Mouse (Mus musculus) heart, adult 2 months (tissue): ENCODE data around the gene Ptcra.

Experiments used
- CTCF ChIP-seq: fragments of 200-600 bp; IDR thresholded peaks from 2 replicates; pipeline ENCODE4 v1.8.1; 2022; ENCODE audit warnings: antibody characterized with exemption, mild to moderate bottlenecking, moderate library complexity
- EP300 ChIP-seq: fragments of 200-500 bp; IDR thresholded peaks from 2 replicates; pipeline ENCODE4 v1.6.1; 2011; ENCODE audit warnings: low read depth, low read length, control low read depth; ENCODE audit not compliant: insufficient read depth
- POLR2A ChIP-seq: fragments of 200-500 bp; IDR thresholded peaks from 2 replicates; pipeline ENCODE4 v1.6.1; 2011; ENCODE audit warnings: mild to moderate bottlenecking, low read depth, low read length, control low read depth; ENCODE audit not compliant: insufficient read depth

DNA sequence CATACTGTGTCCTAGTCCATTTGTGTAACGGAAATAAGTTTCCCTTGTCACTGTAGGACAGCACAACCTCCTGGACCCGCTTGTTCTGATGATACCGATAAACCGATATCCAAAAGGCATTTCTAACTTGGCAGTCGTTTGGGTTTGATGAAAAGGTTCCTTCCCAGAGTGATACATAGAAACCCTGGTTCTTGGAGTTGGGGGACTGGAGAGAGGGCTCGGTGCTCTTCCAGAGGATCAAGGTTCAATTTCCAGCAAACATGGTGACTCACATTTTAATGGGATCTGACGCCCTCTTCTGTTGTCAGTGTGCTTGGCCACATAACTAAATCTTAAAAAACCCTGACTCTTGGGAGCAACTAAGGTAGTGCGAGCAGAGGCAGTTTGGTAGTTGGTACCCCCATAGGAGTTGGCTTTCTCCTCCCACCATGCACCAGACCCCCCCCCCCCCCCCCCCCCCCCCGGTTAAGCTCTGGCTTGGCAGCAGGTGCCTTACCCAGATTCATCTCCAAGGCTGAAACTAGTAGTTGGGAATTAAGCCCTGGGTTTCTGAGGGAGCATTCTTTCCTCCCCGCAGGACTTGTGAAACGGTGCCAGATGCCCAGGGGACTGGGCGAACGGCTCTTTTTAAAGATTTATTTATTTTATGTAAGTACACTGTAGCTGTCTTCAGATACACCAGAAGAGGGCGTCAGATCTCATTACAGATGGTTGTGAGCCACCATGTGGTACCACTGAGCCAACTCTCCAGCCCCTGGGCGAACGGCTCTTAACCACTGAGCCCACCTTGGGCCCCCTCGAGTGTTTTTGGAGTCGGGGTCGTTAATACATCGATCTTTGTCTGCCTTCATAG is 10.0 kb upstream of the Ptcra start:
- TF ChIP-seq POLR2A (peak; percentile 60; the same call in 1 of the 2 replicates), CTCF (no peak; the same call in 1 of the 2 replicates), EP300 (0 out of 2 replicates have a peak, but pooled peaks have one; percentile 7)
